Mouse (Mus musculus): Measurements from ENCODE around the gene Kctd21. TPM values are rescaled to one million over a fixed set of nuclear protein-coding genes. Genes with fewer than 3 reads are reported as not detected.

The Kctd21 gene
- polyA plus RNA-seq, 1 experiment from 2014 or later, result 5.1 TPM

Other genes starting within 250 kb of the Kctd21 start
- 2.1 and 2.2 TPM in 2 replicates for gene Usp35, start 307 bp upstream of the Kctd21 start, polyA plus RNA-seq (2015; fragmentation: Nextera tagmentation; extraction: Ambion mirVana)
- gene Alg8, start 39.3 kb downstream of the Kctd21 start, polyA plus RNA-seq (2015; fragmentation: Nextera tagmentation; extraction: Ambion mirVana), result 34.7 and 37.8 TPM in 2 replicates
- 345 and 348 TPM in 2 replicates for gene Ndufc2, start 67.7 kb downstream of the Kctd21 start, polyA plus RNA-seq (2015; fragmentation: Nextera tagmentation; extraction: Ambion mirVana)
- gene Thrsp, start 85.4 kb downstream of the Kctd21 start, polyA plus RNA-seq (2015; fragmentation: Nextera tagmentation; extraction: Ambion mirVana), result 0.34 and 0.55 TPM in 2 replicates
- gene Kctd14, start 119.0 kb downstream of the Kctd21 start, polyA plus RNA-seq (2015; fragmentation: Nextera tagmentation; extraction: Ambion mirVana), result 4.5 and 5.5 TPM in 2 replicates
- gene Ints4, start 148.6 kb downstream of the Kctd21 start, polyA plus RNA-seq (2015; fragmentation: Nextera tagmentation; extraction: Ambion mirVana), result 52.9 and 57.3 TPM in 2 replicates
- gene Aamdc, start 247.2 kb downstream of the Kctd21 start, polyA plus RNA-seq (2015; fragmentation: Nextera tagmentation; extraction: Ambion mirVana), result 82.3 and 86.6 TPM in 2 replicates
- gene Rsf1, start 247.6 kb downstream of the Kctd21 start, polyA plus RNA-seq (2015; fragmentation: Nextera tagmentation; extraction: Ambion mirVana), result 31.1 and 32.1 TPM in 2 replicates